Mouse (Mus musculus) gastrocnemius, postnatal 25 days (tissue): Measurements from ENCODE around the gene Klhl26. TPM values are rescaled to one million over a fixed set of nuclear protein-coding genes. Genes with fewer than 3 reads are reported as not detected.

Experiments used
- DNase-seq: peaks from one replicate; pipeline ENCODE4 v3.0.0; 2022
- total RNA-seq, 2 experiments: library from RNA; stranded (reverse); gene quantifications; 1 replicate in 1 of 2; 2 replicates in 1 of 2; pipeline ENCODE4 v1.2.3; 2021

Gene Klhl26
- total RNA-seq, 2 experiments from 2014 or later: 4.9 to 6.1 TPM

- DNase-seq: no peak
Observed at GRCm38 (mm10) chr8:70477269-70477982, 658 bp upstream of the Klhl26 start.

GRCm38 (mm10) chr8:70471856-70472255, 4.9 kb downstream of the Klhl26 start:
- no peak for DNase-seq

- DNase-seq: no peak
Observed at GRCm38 (mm10) chr8:70469938-70470337, 6.8 kb downstream of the Klhl26 start.

- peak; percentile 53 for DNase-seq
Observed at GRCm38 (mm10) chr8:70469295-70469916, 7.4 kb downstream of the Klhl26 start.

- DNase-seq: no peak
Observed at GRCm38 (mm10) chr8:70468733-70469132, 8.0 kb downstream of the Klhl26 start.

- DNase-seq: no peak
Observed at GRCm38 (mm10) chr8:70467907-70468306, 8.9 kb downstream of the Klhl26 start.

- peak; percentile 56 for DNase-seq
Observed at GRCm38 (mm10) chr8:70467229-70467725, 9.5 kb downstream of the Klhl26 start.

- peak; percentile 72 for DNase-seq
Observed at GRCm38 (mm10) chr8:70466771-70467170, 10.0 kb downstream of the Klhl26 start.

GRCm38 (mm10) chr8:70466305-70466704, 10.5 kb downstream of the Klhl26 start:
- DNase-seq: peak; percentile 44

GRCm38 (mm10) chr8:70465701-70466100, 11.1 kb downstream of the Klhl26 start:
- DNase-seq: no peak

- no peak for DNase-seq
Observed at GRCm38 (mm10) chr8:70464162-70464561, 12.6 kb downstream of the Klhl26 start.

GRCm38 (mm10) chr8:70463306-70463705, 13.5 kb downstream of the Klhl26 start:
- DNase-seq: peak; percentile 55

GRCm38 (mm10) chr8:70462516-70462813, 14.3 kb downstream of the Klhl26 start:
- no peak for DNase-seq

- peak; percentile 59 for DNase-seq
Observed at GRCm38 (mm10) chr8:70461765-70462515, 14.8 kb downstream of the Klhl26 start.

GRCm38 (mm10) chr8:70460606-70461005, 16.2 kb downstream of the Klhl26 start:
- no peak for DNase-seq

GRCm38 (mm10) chr8:70460199-70460598, 16.6 kb downstream of the Klhl26 start:
- no peak for DNase-seq

- no peak for DNase-seq
Observed at GRCm38 (mm10) chr8:70459636-70460035, 17.1 kb downstream of the Klhl26 start.

GRCm38 (mm10) chr8:70458462-70458861, 18.3 kb downstream of the Klhl26 start:
- no peak for DNase-seq

GRCm38 (mm10) chr8:70457882-70458281, 18.9 kb downstream of the Klhl26 start:
- no peak for DNase-seq

- no peak for DNase-seq
Observed at GRCm38 (mm10) chr8:70456996-70457395, 19.8 kb downstream of the Klhl26 start.

GRCm38 (mm10) chr8:70453852-70454251, 22.9 kb downstream of the Klhl26 start:
- peak; percentile 43 for DNase-seq

- no peak for DNase-seq
Observed at GRCm38 (mm10) chr8:70452196-70452966, 24.4 kb downstream of the Klhl26 start.
